Mouse (Mus musculus) brown adipose tissue, adult 24 weeks (tissue): ENCODE data around the gene Scn8a. TPM values are rescaled to one million over a fixed set of nuclear protein-coding genes. Genes with fewer than 3 reads are reported as not detected.

Source experiments
- H3K27ac ChIP-seq: fragments of 200-500 bp; replicated peaks from 2 replicates; pipeline ENCODE4 v1.5.1; 2012; ENCODE audit warnings: low read depth, mild to moderate bottlenecking, low read length
- H3K4me1 ChIP-seq: fragments of 200-500 bp; 2 replicates; pipeline ENCODE4 v1.6.1; 2012; ENCODE audit warnings: low read length, mixed read lengths; ENCODE audit not compliant: control insufficient read depth, insufficient read depth, insufficient read length
- H3K4me3 ChIP-seq: fragments of 200-500 bp; 2 replicates; pipeline ENCODE4 v1.5.1; 2012; ENCODE audit warnings: low read depth, mild to moderate bottlenecking, low read length, moderate library complexity; ENCODE audit not compliant: insufficient read depth
- polyA plus RNA-seq: library from polyadenylated mRNA; stranded (reverse); fragments of >200 nt; gene quantifications from 2 replicates; pipeline ENCODE4 v1.2.4, GENCODE M21; 2012; ENCODE audit not compliant: missing spikeins, insufficient read depth, insufficient read length

Scn8a gene
- polyA plus RNA-seq, 1 experiment, result 1.3 TPM

DNA sequence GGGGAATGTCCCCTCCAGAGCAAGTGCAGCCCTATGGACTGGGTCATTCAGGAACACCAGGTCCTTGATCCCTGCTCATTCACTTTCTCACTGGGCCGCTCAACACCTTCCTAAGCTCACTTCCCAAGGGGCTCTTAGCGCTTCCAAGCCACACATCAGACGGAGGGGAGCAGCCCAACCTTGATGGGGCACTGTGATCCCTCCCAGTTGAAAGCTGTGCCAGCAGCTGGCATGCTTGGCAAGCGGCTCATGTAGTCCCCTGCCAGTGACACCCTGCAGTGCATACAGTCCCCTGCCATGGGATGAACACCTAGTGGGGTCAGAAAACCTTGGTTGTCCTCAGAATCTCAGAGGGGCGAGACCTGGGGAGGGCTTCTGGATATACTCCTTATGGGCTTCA lies 204.4 kb downstream of the Scn8a start:
- Histone ChIP-seq H3K27ac (no peak overlapping the region), H3K4me1 (peaks cover 32% of the 10 kb centered on the region), H3K4me3 (no peak overlapping the region)

DNA sequence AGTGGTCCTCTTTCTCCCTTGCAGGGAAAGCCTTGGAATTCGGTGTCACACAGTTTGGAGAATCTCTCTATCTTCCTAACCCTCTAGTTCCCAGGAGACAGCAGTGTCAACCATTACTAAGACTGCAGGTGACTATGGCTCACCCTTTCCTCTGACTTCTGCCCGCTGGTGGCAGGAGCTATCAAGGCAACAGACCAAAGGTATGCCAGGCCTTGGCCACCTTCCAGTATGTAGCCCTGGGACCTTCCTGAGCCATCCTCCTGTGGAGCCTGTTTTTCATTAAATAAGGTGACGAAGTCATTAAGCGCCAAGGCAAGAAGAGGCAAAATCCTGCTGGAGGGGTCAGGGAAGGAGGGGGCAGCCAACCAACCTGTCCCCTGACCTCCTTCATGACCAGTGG lies 205.5 kb downstream of the Scn8a start:
- no peak overlapping the region for H3K27ac ChIP-seq
- peaks cover 41% of the 10 kb centered on the region for H3K4me1 ChIP-seq
- H3K4me3 ChIP-seq, result no peak overlapping the region

DNA sequence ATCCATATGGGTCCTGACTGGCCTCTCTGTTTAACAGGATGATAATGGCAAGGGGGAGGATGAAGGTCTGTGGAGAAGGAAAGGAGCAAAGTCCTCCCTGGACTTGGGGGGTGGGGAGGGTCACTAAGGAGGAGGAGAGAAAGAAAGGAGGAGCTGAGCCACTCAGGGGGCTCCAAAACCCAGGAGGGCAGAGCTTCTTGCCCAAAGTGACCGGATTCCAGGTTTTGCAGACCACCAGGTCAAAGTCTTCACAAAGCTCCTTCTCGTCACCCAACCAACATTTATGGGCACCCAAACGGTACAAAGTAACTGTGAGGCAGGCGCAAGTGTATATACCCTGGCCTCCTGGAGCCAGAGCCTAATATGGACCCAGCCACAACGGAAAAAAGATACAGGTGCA lies 206.0 kb downstream of the Scn8a start:
- H3K27ac ChIP-seq, result no peak overlapping the region
- peaks cover 44% of the 10 kb centered on the region for H3K4me1 ChIP-seq
- H3K4me3 ChIP-seq, result no peak overlapping the region

DNA sequence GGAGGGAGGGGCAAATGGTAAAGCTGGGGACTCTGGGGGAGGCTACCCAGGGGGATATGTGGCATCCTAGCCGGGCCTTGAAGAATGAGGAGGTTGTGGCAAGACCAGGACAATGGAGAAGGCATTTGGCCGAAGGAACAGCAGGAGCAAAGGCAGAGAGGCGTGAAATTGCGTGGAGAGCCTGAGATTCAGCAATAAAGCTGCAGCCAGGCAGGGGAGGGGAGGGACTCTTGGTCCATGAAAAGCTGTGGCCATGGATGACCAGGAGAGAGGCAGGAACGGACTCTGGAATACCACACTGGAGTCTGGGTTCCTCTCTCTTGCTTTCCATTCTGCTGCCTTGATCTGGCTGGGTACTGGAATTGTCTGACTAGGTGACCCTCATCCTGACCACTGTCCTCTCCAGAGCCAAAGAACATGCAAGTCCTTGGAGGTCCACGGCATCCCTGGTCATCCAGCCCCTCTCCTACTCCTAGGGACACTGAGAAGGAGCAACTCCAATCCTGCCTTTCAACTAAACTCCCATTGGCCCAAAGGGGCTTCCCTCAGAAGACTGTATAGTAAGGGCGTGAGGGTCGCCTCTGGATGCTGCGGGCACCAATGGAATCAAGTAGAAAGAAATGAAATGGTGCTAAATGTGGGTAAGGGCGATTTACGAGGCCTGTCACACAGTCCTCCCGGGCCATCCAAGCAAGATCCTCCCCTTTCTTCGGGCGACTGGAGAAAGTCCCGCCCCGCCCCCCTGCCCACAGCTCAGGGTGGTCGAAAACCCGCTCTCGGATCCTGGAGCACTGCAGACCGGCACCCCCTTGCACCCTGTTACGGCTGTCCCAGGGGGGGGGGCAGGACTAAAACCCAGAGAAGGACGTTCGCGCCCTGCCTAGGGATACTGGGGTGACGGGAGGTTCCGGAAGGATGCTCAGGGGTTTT lies 206.7 kb downstream of the Scn8a start:
- peak overlapping the region; percentile 42 for H3K4me3 ChIP-seq
- H3K27ac ChIP-seq, result no peak overlapping the region
- peaks cover 44% of the 10 kb centered on the region for H3K4me1 ChIP-seq

DNA sequence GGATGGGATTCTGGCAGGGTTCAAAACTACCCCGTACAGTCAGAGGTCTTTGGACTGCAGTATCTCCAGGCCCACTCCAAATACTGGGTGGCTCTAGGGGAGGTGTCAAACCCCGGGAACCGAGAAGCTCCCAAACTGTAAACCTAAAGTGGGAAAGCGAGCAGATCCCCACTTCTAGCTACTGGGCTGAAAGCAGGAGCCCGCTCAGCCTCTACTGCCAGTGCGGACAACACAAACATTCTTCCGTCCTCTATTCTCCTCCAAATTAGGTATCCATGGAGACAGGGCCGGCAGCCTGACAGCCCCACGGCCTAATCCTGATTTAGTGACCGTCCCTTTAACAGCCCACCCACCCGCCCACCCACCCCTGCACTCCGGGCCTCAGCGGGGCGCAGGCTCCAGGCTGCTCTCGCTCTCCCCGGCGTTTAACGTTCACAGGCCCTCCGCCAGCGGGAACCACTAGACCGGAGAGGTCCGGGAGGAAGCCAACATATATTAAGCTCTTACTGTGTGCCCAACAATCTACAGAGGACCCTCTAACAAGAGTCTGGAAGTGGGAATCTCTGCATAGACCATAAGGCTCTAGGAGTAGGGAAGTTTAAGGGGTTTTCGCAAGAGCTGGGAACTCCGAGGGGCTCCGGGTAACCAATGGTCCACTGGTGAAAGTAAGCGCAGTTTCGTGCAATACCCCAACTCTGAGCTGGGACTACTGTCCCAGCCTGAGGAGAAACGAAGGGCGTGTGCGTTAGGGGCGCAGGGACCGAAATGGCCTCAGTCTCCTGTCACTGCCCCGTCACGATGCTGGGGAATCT lies 207.5 kb downstream of the Scn8a start:
- Histone ChIP-seq H3K4me3 (peak overlapping the region; percentile 97), H3K4me1 (peaks cover 44% of the 10 kb centered on the region), H3K27ac (peak overlapping the region; percentile 30)

DNA sequence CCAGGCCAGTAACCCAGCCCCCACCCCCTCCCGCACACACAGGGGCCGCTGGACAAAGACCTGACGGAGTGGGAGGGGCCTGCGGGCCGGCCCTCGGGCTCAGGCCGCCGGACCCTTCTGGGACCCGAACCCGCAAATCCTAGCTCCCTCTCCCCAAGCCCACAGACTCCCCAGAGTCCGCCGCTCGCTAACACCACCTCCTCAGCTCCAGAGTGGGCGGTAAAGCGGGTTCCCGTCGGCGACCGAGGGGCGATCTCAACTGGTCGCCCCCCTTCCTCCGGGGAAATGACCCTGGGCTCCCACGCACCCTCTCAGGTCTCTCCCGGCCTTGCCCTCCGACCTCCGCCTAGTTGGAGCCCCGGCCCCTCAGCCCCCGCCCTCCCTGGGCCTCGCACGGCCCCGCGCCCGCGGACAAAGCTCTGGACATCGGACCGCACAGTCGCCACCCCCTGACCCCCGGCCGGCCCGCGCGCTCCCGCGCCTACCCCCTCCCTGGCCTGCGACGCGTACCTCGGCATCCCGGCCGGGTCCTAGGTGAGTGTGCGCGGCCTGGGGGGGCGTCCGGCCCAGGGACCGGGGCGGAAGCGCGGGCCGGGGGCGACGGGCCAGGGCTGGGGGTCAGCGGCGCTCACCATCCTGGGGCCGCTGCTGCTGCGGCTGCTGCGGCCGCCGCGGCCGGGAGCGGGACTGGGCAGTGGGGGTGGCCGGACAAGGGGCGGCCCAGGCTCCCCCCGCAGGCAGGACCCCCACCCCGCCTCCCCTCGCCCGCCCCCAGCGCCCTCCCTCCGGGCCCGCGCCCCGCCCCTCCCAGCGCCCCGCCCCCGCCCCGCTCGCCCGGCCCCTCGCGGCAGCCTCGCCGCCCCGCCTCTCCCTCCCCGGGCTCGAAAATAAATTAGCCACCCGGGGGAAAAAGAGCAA lies 208.4 kb downstream of the Scn8a start, which contains the start of gene Fignl2:
Gene Fignl2, minus strand, starts transcription at position 755 of the 918 bp plus-strand sequence.
- Histone ChIP-seq H3K4me3 (peak within 1 kb of the TSS; percentile 97), H3K27ac (peak within 1 kb of the TSS; percentile 70), H3K4me1 (peaks cover 42% of the 10 kb centered on the region)

DNA sequence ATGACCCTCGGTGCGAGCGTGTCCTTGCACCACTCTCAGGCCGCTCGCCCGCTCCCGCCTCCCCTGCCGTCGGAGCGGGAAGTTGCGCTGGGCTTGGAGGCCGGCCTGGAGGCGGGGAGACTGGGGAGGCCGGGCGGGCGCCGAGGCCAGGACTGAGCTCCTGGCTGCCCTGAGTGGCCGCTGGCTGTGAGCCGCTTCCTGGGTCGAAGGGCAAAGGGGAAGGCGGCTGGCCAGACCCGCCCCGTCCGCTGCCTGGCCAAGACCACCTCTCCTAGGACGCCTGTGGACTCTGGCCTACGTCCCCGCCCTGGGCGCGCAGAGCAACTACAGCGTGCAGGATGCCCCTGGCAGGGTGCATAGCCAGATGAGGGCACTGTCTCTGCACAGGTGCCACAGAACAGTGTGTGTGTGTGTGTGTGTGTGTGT lies 209.1 kb downstream of the Scn8a start:
- Histone ChIP-seq H3K4me1 (peaks cover 37% of the 10 kb centered on the region), H3K27ac (peak overlapping the region; percentile 59), H3K4me3 (peak overlapping the region; percentile 55)

DNA sequence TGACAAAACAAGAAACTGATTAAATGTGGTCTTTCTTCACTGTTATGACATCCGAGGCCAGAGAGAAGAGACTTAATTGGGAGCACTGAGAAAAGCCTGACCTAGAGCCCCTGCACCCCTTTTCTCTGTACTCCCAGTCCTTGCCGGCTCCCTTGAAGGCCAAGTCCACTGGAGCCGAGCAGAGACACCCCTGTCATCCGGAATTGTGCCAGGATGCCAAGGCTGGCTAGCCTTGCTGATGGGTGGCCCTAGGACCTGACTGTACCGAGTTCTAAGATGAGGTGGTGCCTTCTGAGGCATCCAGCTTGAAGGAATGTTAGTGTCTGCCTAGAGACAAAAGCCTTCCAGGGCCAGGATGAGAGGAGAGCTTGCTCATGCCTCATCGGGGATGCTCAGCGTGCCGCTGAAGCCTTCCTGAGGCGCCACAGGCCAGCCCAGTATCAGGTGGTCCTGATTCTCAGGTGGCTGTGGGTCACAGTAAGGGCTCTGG lies 210.4 kb downstream of the Scn8a start:
- Histone ChIP-seq H3K4me3 (no peak overlapping the region), H3K4me1 (peaks cover 34% of the 10 kb centered on the region), H3K27ac (no peak overlapping the region)

DNA sequence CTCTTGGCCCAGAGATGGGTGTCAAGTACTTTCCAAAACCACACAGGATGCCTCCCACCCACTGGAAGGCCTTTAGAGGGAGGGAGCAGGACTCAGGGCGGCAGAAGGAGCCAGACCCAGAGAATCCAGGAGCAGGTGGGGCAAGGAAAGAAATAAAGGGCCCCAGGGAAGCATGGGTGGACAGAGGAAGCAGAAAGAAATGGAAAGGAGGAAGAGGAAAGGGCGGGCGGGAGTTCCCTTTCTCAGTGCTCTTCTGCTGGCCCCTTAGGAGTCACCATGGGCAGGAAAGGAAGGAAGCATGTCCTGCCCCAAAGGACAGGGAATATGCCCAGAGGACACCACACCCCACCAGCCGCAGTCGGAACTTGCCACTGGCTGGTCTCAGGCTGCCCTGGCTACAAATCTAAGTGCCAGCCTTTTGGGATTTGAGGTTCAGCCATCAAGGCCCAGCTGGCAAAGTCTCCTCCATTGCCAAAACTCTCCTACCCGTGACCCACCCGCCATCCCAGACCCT lies 211.4 kb downstream of the Scn8a start:
- Histone ChIP-seq H3K4me1 (peaks cover 34% of the 10 kb centered on the region), H3K4me3 (no peak overlapping the region), H3K27ac (peak overlapping the region; percentile 42)

DNA sequence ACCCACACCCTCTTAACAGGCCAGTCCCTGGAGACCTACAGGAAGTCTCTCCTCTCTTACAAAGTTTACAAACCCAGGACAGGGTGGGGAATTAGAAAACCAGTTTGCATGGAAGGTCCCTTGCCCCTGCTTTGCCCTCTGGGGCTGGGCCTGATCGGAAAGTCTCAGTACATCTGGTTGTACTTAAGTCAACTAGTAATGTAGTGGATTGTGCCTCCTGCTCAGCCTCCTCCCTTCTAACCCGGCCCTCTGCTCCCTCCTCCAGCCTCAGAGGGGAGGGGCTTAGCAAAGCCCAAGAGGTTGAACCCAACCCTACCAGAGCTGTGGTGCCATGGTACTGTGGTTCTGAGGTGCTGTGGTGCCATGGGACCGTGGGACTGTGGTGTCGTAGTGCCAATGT lies 212.6 kb downstream of the Scn8a start:
- H3K4me3 ChIP-seq, result no peak overlapping the region
- H3K27ac ChIP-seq, result peak overlapping the region; percentile 49
- H3K4me1 ChIP-seq, result peaks cover 38% of the 10 kb centered on the region

DNA sequence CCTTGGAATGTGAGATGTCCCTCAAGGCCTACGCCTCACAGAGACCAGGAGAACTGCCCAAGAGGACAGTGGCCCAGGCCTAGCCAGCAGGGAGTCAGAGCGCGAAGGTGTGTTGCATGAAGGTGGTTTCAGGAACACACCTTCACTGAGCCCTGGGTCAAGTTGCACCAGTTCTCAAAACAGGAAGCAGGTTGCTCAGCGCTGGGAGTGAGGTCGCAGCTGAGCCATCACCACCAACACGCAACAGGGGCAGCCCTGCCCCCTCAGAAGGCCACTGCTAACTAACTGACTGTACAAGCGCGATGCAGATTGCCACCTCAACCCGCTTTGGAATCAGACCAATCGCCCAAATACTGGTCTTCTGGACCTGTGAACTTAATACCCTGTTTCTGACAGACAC lies 214.8 kb downstream of the Scn8a start:
- H3K27ac ChIP-seq, result no peak overlapping the region
- peaks cover 32% of the 10 kb centered on the region for H3K4me1 ChIP-seq
- H3K4me3 ChIP-seq, result no peak overlapping the region

DNA sequence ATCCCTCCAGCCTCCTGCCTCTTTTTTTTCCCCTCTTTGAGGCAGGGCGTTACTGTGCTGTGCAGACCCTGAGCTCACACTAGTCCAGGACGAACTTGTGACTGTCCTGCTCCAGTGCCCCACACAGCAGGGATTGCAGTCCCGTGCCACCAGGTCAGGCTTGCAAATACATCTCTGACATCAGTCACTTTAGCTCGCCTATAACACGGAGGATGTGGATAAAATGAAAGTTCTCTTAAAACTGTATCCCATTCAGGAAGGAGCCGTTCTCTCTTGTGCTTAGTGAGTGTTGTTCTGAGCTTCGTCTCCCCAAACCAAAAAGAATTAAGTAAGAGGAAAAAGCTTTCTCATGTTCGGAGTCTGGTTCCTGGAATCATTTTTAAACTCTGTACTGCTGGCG lies 216.8 kb downstream of the Scn8a start:
- Histone ChIP-seq H3K27ac (0 out of 2 replicates have a peak overlapping the region, but pooled peaks have one; percentile 5), H3K4me3 (no peak overlapping the region)

DNA sequence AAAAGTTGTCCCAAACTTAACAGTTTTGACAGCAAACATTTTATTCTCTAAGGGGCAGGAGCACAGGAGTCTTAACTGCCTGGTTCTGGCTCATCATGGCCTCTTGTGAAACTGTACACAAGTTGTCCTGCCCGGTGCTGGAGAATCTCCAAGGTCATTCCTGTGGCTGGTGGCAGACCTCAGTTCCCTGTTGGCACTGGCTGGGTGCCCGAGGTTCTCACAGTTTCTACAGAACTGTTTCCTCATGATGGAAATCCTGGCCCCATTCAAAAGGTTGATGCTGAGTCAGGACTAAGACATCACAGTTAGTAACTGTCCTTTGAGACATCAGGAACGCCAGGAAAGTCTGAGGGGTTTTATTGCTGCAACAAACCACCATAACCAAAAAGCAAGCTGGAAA lies 217.3 kb downstream of the Scn8a start:
- Histone ChIP-seq H3K4me1 (peaks cover 17% of the 10 kb centered on the region), H3K27ac (no peak overlapping the region), H3K4me3 (no peak overlapping the region)

More for the DNA sequence above, 216.8 kb downstream of the Scn8a start:
- peaks cover 17% of the 10 kb centered on the region for H3K4me1 ChIP-seq

DNA sequence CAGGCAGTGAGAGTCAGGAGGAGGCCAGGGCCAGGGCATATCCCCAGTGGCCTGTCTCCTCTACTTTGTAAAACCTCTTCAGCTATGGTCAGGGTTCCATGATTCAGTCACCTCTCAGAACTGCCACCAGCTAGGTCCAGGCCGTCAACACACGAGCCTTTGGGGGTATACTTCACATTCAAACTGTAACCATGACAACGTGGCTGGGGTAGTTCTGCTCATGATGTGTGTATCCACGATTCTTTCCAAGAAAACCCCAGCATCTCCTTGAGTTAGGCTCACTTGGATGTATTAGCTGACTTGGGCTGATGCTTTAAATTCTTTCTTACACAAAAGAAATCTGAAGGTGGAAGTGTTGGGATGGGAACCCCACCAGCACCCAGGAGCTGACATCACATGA lies 218.6 kb downstream of the Scn8a start:
- no peak overlapping the region for H3K27ac ChIP-seq
- no peak overlapping the region for H3K4me3 ChIP-seq
- peaks cover 23% of the 10 kb centered on the region for H3K4me1 ChIP-seq
